Mouse (Mus musculus) embryonic facial prominence, embryonic 13.5 days (tissue): ENCODE measurements around the gene Runx1. TPM values are rescaled to one million over a fixed set of nuclear protein-coding genes. Genes with fewer than 3 reads are reported as not detected.

Experiments
- ATAC-seq: fragments of 200-750 bp; cut with Nextera tagmentation; 2 replicates; pipeline ENCODE4 v1.8.0; 2017; ENCODE audit warnings: low read depth; ENCODE audit not compliant: insufficient number of reproducible peaks, insufficient read depth, low FRiP score, low TSS enrichment
- H3K27ac ChIP-seq: fragments of 300-500 bp; sonication (generic); 2 replicates; pipeline ENCODE4 v1.5.1; 2015; ENCODE audit warnings: moderate library complexity, mild to moderate bottlenecking, inconsistent platforms
- H3K27me3 ChIP-seq: fragments of 300-500 bp; sonication (generic); 2 replicates; pipeline ENCODE4 v1.6.1; 2015; ENCODE audit warnings: mild to moderate bottlenecking, inconsistent platforms
- H3K36me3 ChIP-seq: fragments of 300-500 bp; sonication (generic); 2 replicates; pipeline ENCODE4 v1.6.1; 2015; ENCODE audit warnings: mild to moderate bottlenecking, inconsistent platforms
- H3K4me1 ChIP-seq: fragments of 300-500 bp; sonication (generic); 2 replicates; pipeline ENCODE4 v1.6.1; 2015; ENCODE audit warnings: inconsistent platforms
- H3K4me2 ChIP-seq: fragments of 300-500 bp; sonication (generic); 2 replicates; pipeline ENCODE4 v1.6.1; 2015; ENCODE audit warnings: moderate library complexity, mild to moderate bottlenecking, inconsistent platforms
- H3K4me3 ChIP-seq: fragments of 300-500 bp; sonication (generic); 2 replicates; pipeline ENCODE4 v1.5.1; 2015; ENCODE audit warnings: mild to moderate bottlenecking, inconsistent platforms
- H3K9ac ChIP-seq: fragments of 300-500 bp; sonication (generic); 2 replicates; pipeline ENCODE4 v1.6.1; 2015; ENCODE audit warnings: mild to moderate bottlenecking, inconsistent platforms
- H3K9me3 ChIP-seq: fragments of 300-500 bp; sonication (generic); 2 replicates; pipeline ENCODE4 v1.6.1; 2016; ENCODE audit warnings: inconsistent platforms
- WGBS: fragments of 180-500 bp; shearing (Covaris S2); methylation state at CpG from one replicate; pipeline ENCODE4 v1.1.7; 2015; ENCODE audit warnings: mixed read lengths; 5-methylcytosine and 5-hydroxymethylcytosine counted together
- polyA plus RNA-seq: library from polyadenylated mRNA; unstranded; fragments of >200 nt; fragmentation: Nextera tagmentation; extraction: Ambion mirVana; gene quantifications from 2 replicates; pipeline ENCODE4 v1.2.1, GENCODE M21; 2015

Runx1 gene
- polyA plus RNA-seq, 1 experiment from 2014 or later, result 19.3 TPM

- H3K9me3 ChIP-seq, result no peaks in the 10 kb centered on the region
- H3K27ac ChIP-seq, result no peak overlapping the region
- no peak overlapping the region for H3K9ac ChIP-seq
- H3K4me3 ChIP-seq, result no peak overlapping the region
- peaks cover 6% of the 10 kb centered on the region; the same call in 1 of the 2 replicates for H3K4me1 ChIP-seq
- no peak overlapping the region for H3K4me2 ChIP-seq
- ATAC-seq, result no peak
- H3K27me3 ChIP-seq, result no peaks in the 10 kb centered on the region
- peaks cover 84% of the 10 kb centered on the region for H3K36me3 ChIP-seq
Measured at GRCm38 (mm10) chr16:92668807-92669206, 157.1 kb downstream of the Runx1 start.

GRCm38 (mm10) chr16:92661757-92662156 lies 164.2 kb downstream of the Runx1 start:
- ATAC-seq, result no peak
- no peaks in the 10 kb centered on the region for H3K27me3 ChIP-seq
- peaks cover 63% of the 10 kb centered on the region for H3K36me3 ChIP-seq
- no peaks in the 10 kb centered on the region for H3K9me3 ChIP-seq
- no peak overlapping the region for H3K27ac ChIP-seq
- H3K4me1 ChIP-seq, result peaks cover 18% of the 10 kb centered on the region
- no peak overlapping the region for H3K4me3 ChIP-seq
- H3K9ac ChIP-seq, result no peak overlapping the region
- 80% methylated on average over 7 of the region's 7 CpGs for WGBS
- no peak overlapping the region for H3K4me2 ChIP-seq

GRCm38 (mm10) chr16:92656750-92657149 lies 169.2 kb downstream of the Runx1 start:
- ATAC-seq, result no peak
- Histone ChIP-seq H3K9ac (no peak overlapping the region), H3K4me3 (no peak overlapping the region), H3K36me3 (peaks cover 34% of the 10 kb centered on the region), H3K9me3 (no peaks in the 10 kb centered on the region), H3K27ac (no peak overlapping the region), H3K27me3 (no peaks in the 10 kb centered on the region), H3K4me1 (peaks cover 46% of the 10 kb centered on the region), H3K4me2 (no peak overlapping the region)
- WGBS, result 91% methylated on average over 5 of the region's 5 CpGs

- WGBS, result 28% methylated on average over 5 of the region's 5 CpGs
- H3K4me1 ChIP-seq, result peaks cover 46% of the 10 kb centered on the region
- H3K9ac ChIP-seq, result no peak overlapping the region
- H3K4me2 ChIP-seq, result no peak overlapping the region; the same call in 1 of the 2 replicates
- no peaks in the 10 kb centered on the region for H3K9me3 ChIP-seq
- ATAC-seq, result peak; percentile 40
- H3K27me3 ChIP-seq, result no peaks in the 10 kb centered on the region
- no peak overlapping the region for H3K4me3 ChIP-seq
- peaks cover 24% of the 10 kb centered on the region for H3K36me3 ChIP-seq
- peak overlapping the region; percentile 86 for H3K27ac ChIP-seq
Measured at GRCm38 (mm10) chr16:92654294-92654950, 171.5 kb downstream of the Runx1 start.

GRCm38 (mm10) chr16:92653816-92654215 lies 172.1 kb downstream of the Runx1 start:
- H3K27ac ChIP-seq, result peak overlapping the region; percentile 86
- peaks cover 43% of the 10 kb centered on the region for H3K4me1 ChIP-seq
- WGBS, result 42% methylated on average over 5 of the region's 5 CpGs
- no peak overlapping the region for H3K9ac ChIP-seq
- no peaks in the 10 kb centered on the region for H3K27me3 ChIP-seq
- no peak overlapping the region for H3K4me3 ChIP-seq
- peaks cover 28% of the 10 kb centered on the region for H3K36me3 ChIP-seq
- peak; percentile 64 for ATAC-seq
- no peaks in the 10 kb centered on the region for H3K9me3 ChIP-seq
- no peak overlapping the region for H3K4me2 ChIP-seq

GRCm38 (mm10) chr16:92651256-92651655 lies 174.7 kb downstream of the Runx1 start:
- 91% methylated on average over 3 of the region's 3 CpGs for WGBS
- H3K4me1 ChIP-seq, result peaks cover 49% of the 10 kb centered on the region
- H3K9me3 ChIP-seq, result no peaks in the 10 kb centered on the region
- H3K9ac ChIP-seq, result no peak overlapping the region
- H3K27ac ChIP-seq, result no peak overlapping the region
- H3K4me2 ChIP-seq, result no peak overlapping the region
- no peak overlapping the region for H3K4me3 ChIP-seq
- H3K27me3 ChIP-seq, result no peaks in the 10 kb centered on the region
- ATAC-seq, result no peak
- H3K36me3 ChIP-seq, result peaks cover 23% of the 10 kb centered on the region; the same call in 1 of the 2 replicates

- 64% methylated on average over 13 of the region's 13 CpGs for WGBS
- peaks cover 46% of the 10 kb centered on the region for H3K4me1 ChIP-seq
- H3K4me2 ChIP-seq, result no peak overlapping the region; the same call in 1 of the 2 replicates
- H3K27ac ChIP-seq, result peak overlapping the region; percentile 89
- no peaks in the 10 kb centered on the region for H3K27me3 ChIP-seq
- H3K36me3 ChIP-seq, result peaks cover 35% of the 10 kb centered on the region
- H3K9ac ChIP-seq, result peak overlapping the region; percentile 51; the same call in 1 of the 2 replicates
- ATAC-seq, result no peak
- H3K4me3 ChIP-seq, result no peak overlapping the region
- no peaks in the 10 kb centered on the region for H3K9me3 ChIP-seq
Measured at GRCm38 (mm10) chr16:92646153-92646552, 179.8 kb downstream of the Runx1 start.

GRCm38 (mm10) chr16:92645423-92646115 lies 180.4 kb downstream of the Runx1 start:
- ATAC-seq, result peak; percentile 38
- 39% methylated on average over 22 of the region's 22 CpGs for WGBS
- peaks cover 32% of the 10 kb centered on the region for H3K36me3 ChIP-seq

GRCm38 (mm10) chr16:92644718-92645422 lies 181.1 kb downstream of the Runx1 start:
- Histone ChIP-seq H3K4me1 (peaks cover 50% of the 10 kb centered on the region), H3K9ac (no peak overlapping the region), H3K27me3 (no peaks in the 10 kb centered on the region), H3K36me3 (peaks cover 32% of the 10 kb centered on the region), H3K27ac (peak overlapping the region; percentile 89), H3K4me2 (no peak overlapping the region; the same call in 1 of the 2 replicates), H3K4me3 (no peak overlapping the region), H3K9me3 (no peaks in the 10 kb centered on the region)
- 32% methylated on average over 15 of the region's 15 CpGs for WGBS
- no peak for ATAC-seq

More at GRCm38 (mm10) chr16:92645423-92646115, 180.4 kb downstream of the Runx1 start:
- Histone ChIP-seq H3K27me3 (no peaks in the 10 kb centered on the region), H3K27ac (peak overlapping the region; percentile 89), H3K9ac (peak overlapping the region; percentile 51; the same call in 1 of the 2 replicates), H3K4me3 (no peak overlapping the region), H3K4me2 (no peak overlapping the region), H3K4me1 (peaks cover 47% of the 10 kb centered on the region), H3K9me3 (no peaks in the 10 kb centered on the region)

GRCm38 (mm10) chr16:92644315-92644714 lies 181.6 kb downstream of the Runx1 start:
- Histone ChIP-seq H3K9me3 (no peaks in the 10 kb centered on the region), H3K4me1 (peaks cover 56% of the 10 kb centered on the region), H3K9ac (no peak overlapping the region), H3K4me3 (no peak overlapping the region), H3K27ac (peak overlapping the region; percentile 89), H3K36me3 (peaks cover 32% of the 10 kb centered on the region), H3K27me3 (no peaks in the 10 kb centered on the region), H3K4me2 (no peak overlapping the region; the same call in 1 of the 2 replicates)
- no peak for ATAC-seq
- 57% methylated on average over 10 of the region's 10 CpGs for WGBS

- Histone ChIP-seq H3K4me3 (no peak overlapping the region), H3K4me1 (peaks cover 56% of the 10 kb centered on the region), H3K27ac (no peak overlapping the region), H3K27me3 (no peaks in the 10 kb centered on the region), H3K9me3 (no peaks in the 10 kb centered on the region), H3K36me3 (peaks cover 33% of the 10 kb centered on the region), H3K4me2 (no peak overlapping the region), H3K9ac (no peak overlapping the region)
- ATAC-seq, result no peak
- WGBS, result 82% methylated on average over 8 of the region's 8 CpGs
Measured at GRCm38 (mm10) chr16:92642283-92642682, 183.7 kb downstream of the Runx1 start.
